Mouse (Mus musculus) erythroblast, embryonic 14.5 days (primary cell): Measurements from ENCODE around the gene AF067063.

Experiments
- GATA1 ChIP-seq: IDR thresholded peaks from 2 replicates; pipeline ENCODE4 v1.6.1; 2012; ENCODE audit warnings: low read length, inconsistent platforms, mixed read lengths
- TAL1 ChIP-seq: IDR thresholded peaks from 3 replicates; pipeline ENCODE4 v1.6.1; 2012; ENCODE audit warnings: low read length, inconsistent platforms, mixed read lengths

GRCm38 (mm10) chr13:119792791-119793404, 37.1 kb downstream of the AF067063 start:
- TF ChIP-seq GATA1 (no peak), TAL1 (no peak)
